Mouse (Mus musculus) gastrocnemius, postnatal 25 days (tissue): ENCODE results near the gene Tmem203. TPM values are rescaled to one million over a fixed set of nuclear protein-coding genes. Genes with fewer than 3 reads are reported as not detected.

Experiments
- DNase-seq: peaks from one replicate; pipeline ENCODE4 v3.0.0; 2022
- long read RNA-seq, 2 experiments: library from polyadenylated mRNA; stranded (forward); transcript quantifications; one replicate each; pipeline ENCODE4 v2.0.0; 2021
- total RNA-seq, 2 experiments: library from RNA; stranded (reverse); gene quantifications; 1 replicate in 1 of 2; 2 replicates in 1 of 2; pipeline ENCODE4 v1.2.3; 2021

The Tmem203 gene
- total RNA-seq: 10 to 100 TPM; 10.3 to 11.3 TPM
- long read RNA-seq, experiment 1, transcript Tmem203-201 (1 exons, 854 nt): major isoform, 36 of 36 reads
- long read RNA-seq, experiment 1, partial matches to known transcripts: 0 of 36 reads
- long read RNA-seq, experiment 1, other reads (novel, unspliced or antisense): 0 of 36 reads
- long read RNA-seq, experiment 2, transcript Tmem203-201 (1 exons, 854 nt): major isoform, 29 of 29 reads
- long read RNA-seq, experiment 2, partial matches to known transcripts: 0 of 29 reads
- long read RNA-seq, experiment 2, other reads (novel, unspliced or antisense): 0 of 29 reads

- DNase-seq: peak; percentile 78
Observed at GRCm38 (mm10) chr2:25255284-25255779, at the start of gene Tmem203. Gene Tmem203, plus strand, starts transcription at chr2:25255439.

GRCm38 (mm10) chr2:25207593-25207992 lies 47.6 kb upstream of the Tmem203 start:
- DNase-seq: no peak

- DNase-seq: no peak
Observed at GRCm38 (mm10) chr2:25210686-25211085, 44.6 kb upstream of the Tmem203 start.

GRCm38 (mm10) chr2:25211121-25211670 lies 44.0 kb upstream of the Tmem203 start, which contains the start of gene Nelfb:
Gene Nelfb, minus strand, starts transcription at chr2:25211489.
- peak; percentile 89 for DNase-seq

GRCm38 (mm10) chr2:25213266-25213865 lies 41.9 kb upstream of the Tmem203 start:
- DNase-seq: no peak

GRCm38 (mm10) chr2:25214444-25214843 lies 40.8 kb upstream of the Tmem203 start, which contains the start of gene Stpg3:
Gene Stpg3, minus strand, starts transcription at chr2:25214637.
- DNase-seq: no peak

GRCm38 (mm10) chr2:25217666-25218065 lies 37.6 kb upstream of the Tmem203 start:
- no peak for DNase-seq

GRCm38 (mm10) chr2:25218445-25218844 lies 36.8 kb upstream of the Tmem203 start, which contains the start of gene Fam166a:
Gene Fam166a, plus strand, starts transcription at chr2:25218745.
- DNase-seq: no peak

- no peak for DNase-seq
Observed at GRCm38 (mm10) chr2:25221331-25221772, 33.9 kb upstream of the Tmem203 start.

GRCm38 (mm10) chr2:25223681-25224491 lies 31.4 kb upstream of the Tmem203 start:
- peak; percentile 87 for DNase-seq

GRCm38 (mm10) chr2:25224492-25224765 lies 30.8 kb upstream of the Tmem203 start, which contains the start of gene Tubb4b:
Gene Tubb4b, minus strand, starts transcription at chr2:25224702.
- no peak for DNase-seq

- DNase-seq: peak; percentile 99
Observed at GRCm38 (mm10) chr2:25224766-25225752, 30.2 kb upstream of the Tmem203 start.

- DNase-seq: no peak
Observed at GRCm38 (mm10) chr2:25225811-25226379, 29.3 kb upstream of the Tmem203 start.

- peak; percentile 71 for DNase-seq
Observed at GRCm38 (mm10) chr2:25226864-25227263, 28.4 kb upstream of the Tmem203 start.

- DNase-seq: no peak
Observed at GRCm38 (mm10) chr2:25227406-25227805, 27.8 kb upstream of the Tmem203 start.

- DNase-seq: peak; percentile 87
Observed at GRCm38 (mm10) chr2:25228431-25228889, 26.8 kb upstream of the Tmem203 start.

GRCm38 (mm10) chr2:25228995-25229530 lies 26.2 kb upstream of the Tmem203 start:
- no peak for DNase-seq

- DNase-seq: no peak
Observed at GRCm38 (mm10) chr2:25229582-25229981, 25.7 kb upstream of the Tmem203 start.

- DNase-seq: no peak
Observed at GRCm38 (mm10) chr2:25230581-25230980, 24.7 kb upstream of the Tmem203 start.

GRCm38 (mm10) chr2:25231038-25231437 lies 24.2 kb upstream of the Tmem203 start:
- no peak for DNase-seq
